Mouse (Mus musculus): ENCODE measurements around the gene Chaf1b.
A peak's percentile ranks its signal among the peaks of the same experiment; 100 is the strongest.

Chaf1b gene

DNA sequence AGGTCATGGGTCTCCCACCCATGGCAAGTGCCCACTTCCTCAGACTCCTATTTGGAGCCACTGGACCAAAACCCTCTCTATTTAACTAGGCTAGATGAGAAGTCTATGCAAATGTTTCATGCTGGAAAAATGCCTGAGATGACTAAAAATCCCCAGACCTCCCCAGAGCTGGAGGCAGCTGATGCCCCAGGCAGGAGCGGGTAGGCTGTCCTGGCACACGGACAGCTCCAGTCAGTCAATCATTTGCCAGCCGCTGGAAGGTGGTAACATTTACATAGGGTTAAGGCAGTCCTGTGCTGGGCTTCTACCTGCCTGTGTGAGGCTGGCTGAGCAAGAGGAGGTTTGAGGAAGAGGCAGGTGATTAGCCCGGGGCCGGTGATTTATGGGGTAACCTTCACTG, 28.5 kb downstream of the Chaf1b start:
- ATAC-seq (ENCODE audit: insufficient number of reproducible peaks, low FRiP score, low TSS enrichment), result no peak

- ATAC-seq (ENCODE audit: insufficient number of reproducible peaks, low FRiP score, low TSS enrichment), result no peak
Measured at GRCm38 (mm10) chr16:93912808-93913207, 29.1 kb downstream of the Chaf1b start.

- no peak for ATAC-seq (ENCODE audit: insufficient number of reproducible peaks, low FRiP score, low TSS enrichment)
Measured at GRCm38 (mm10) chr16:93913881-93914576, 30.3 kb downstream of the Chaf1b start.

GRCm38 (mm10) chr16:93915338-93915849, 31.7 kb downstream of the Chaf1b start:
- ATAC-seq (ENCODE audit: insufficient number of reproducible peaks, low FRiP score, low TSS enrichment), result no peak

GRCm38 (mm10) chr16:93917712-93918678, 34.3 kb downstream of the Chaf1b start:
- 0 out of 2 replicates have a peak, but pooled peaks have one; percentile 33 for ATAC-seq (ENCODE audit: insufficient number of reproducible peaks, low FRiP score, low TSS enrichment)

DNA sequence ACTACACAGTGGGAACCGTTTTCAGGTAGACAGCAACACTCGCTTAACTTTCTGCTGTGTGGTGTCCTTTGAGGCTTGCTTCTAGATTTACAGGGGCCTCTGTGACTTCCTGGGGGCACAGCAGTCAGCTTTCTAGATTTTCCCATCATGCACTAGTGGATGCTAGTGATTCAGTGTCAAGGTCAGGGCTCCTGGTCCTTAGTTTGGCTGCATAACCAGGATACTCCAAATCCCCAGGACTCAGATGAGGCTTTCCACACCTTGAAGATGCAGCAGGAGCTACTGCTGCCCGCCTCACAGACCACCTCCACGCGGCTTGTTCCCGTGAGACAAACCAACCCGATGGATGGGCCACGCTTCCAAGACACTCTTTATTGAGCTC, 35.0 kb downstream of the Chaf1b start:
- ATAC-seq (ENCODE audit: insufficient number of reproducible peaks, low FRiP score, low TSS enrichment), result no peak

DNA sequence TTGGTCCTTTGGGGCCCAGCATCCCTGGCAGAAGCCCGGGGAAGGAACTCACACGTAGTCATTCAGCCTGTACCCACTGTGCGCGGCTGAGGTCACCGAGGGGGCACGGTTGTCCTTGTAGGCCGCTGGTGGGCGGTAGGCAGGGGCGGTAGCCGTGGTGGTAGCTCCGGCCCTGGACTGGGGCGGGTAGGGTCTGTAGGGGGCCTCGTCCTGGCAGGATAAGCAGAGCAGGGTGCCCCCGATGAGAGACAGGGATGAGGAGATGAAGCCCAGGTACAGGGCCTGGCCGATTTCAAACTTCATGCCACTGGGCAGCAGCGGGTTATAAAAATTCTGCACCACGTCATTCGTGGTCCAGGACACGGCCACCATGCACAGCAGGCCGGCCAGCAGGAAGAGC, 35.5 kb downstream of the Chaf1b start:
- no peak for ATAC-seq (ENCODE audit: insufficient number of reproducible peaks, low FRiP score, low TSS enrichment)

GRCm38 (mm10) chr16:93920673-93921072, 37.0 kb downstream of the Chaf1b start:
- ATAC-seq (ENCODE audit: insufficient number of reproducible peaks, low FRiP score, low TSS enrichment), result no peak

GRCm38 (mm10) chr16:93922835-93923389, 39.2 kb downstream of the Chaf1b start:
- no peak for ATAC-seq (ENCODE audit: insufficient number of reproducible peaks, low FRiP score, low TSS enrichment)

GRCm38 (mm10) chr16:93923788-93924187, 40.1 kb downstream of the Chaf1b start:
- no peak for ATAC-seq (ENCODE audit: insufficient number of reproducible peaks, low FRiP score, low TSS enrichment)

DNA sequence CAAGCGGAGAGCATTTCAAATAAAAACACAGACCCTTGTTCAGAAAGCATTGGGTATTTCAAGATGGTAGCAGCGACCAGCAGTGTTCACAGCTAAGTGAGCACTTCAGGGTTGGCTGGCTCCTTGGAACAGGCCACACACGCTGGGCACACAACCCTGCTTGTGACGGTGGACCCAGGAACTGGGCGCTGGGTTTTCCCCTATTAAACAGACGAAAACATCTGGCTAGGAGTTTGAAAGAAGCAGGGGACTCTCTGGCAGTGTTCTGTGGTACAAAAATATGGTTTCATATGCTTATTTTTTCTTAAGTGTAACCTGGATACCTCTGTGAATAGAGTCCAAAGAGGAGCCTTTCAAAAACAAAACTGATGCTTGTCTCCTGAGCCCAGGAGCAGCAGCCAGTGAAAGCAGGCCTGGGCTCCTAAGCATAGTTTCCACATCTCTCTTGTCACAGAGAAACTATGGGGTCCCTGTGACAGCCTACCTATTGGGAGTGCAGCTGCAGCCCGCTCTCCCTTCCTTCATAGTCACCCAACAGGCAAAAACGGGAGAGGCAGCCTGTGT, 42.1 kb downstream of the Chaf1b start:
- no peak for ATAC-seq (ENCODE audit: insufficient number of reproducible peaks, low FRiP score, low TSS enrichment)

DNA sequence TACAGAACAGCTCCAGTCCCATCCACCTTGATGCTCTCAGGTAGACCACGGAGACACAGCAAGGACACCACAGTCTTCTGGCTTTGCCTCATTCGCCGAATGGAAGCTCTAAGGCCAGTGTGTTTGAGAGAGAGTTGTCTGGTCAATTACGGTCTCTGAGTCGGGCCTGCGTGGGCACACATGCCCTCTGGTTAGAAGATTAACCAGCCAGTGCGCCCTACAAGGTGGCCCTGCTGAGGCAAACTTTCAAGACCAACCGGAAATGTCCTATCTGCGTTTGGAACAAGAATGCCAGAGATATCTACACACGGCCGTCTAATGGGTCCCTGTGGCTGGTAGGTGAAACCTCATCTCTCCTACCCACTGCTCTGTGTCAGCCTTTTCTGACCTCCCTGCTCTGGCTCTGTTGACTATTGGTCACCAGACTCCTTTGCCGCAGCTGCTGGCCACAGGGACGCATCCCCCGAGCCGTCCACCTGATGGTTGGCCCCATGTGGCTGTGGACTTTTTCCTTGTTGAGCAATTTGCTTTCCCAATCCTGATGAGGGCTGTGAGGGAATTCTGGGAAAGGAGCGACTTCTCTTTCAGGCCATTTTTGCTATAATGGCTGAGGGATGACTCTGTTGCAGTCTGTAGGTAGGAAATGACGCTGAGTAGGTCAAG, 45.8 kb downstream of the Chaf1b start:
- no peak for ATAC-seq (ENCODE audit: insufficient number of reproducible peaks, low FRiP score, low TSS enrichment)

DNA sequence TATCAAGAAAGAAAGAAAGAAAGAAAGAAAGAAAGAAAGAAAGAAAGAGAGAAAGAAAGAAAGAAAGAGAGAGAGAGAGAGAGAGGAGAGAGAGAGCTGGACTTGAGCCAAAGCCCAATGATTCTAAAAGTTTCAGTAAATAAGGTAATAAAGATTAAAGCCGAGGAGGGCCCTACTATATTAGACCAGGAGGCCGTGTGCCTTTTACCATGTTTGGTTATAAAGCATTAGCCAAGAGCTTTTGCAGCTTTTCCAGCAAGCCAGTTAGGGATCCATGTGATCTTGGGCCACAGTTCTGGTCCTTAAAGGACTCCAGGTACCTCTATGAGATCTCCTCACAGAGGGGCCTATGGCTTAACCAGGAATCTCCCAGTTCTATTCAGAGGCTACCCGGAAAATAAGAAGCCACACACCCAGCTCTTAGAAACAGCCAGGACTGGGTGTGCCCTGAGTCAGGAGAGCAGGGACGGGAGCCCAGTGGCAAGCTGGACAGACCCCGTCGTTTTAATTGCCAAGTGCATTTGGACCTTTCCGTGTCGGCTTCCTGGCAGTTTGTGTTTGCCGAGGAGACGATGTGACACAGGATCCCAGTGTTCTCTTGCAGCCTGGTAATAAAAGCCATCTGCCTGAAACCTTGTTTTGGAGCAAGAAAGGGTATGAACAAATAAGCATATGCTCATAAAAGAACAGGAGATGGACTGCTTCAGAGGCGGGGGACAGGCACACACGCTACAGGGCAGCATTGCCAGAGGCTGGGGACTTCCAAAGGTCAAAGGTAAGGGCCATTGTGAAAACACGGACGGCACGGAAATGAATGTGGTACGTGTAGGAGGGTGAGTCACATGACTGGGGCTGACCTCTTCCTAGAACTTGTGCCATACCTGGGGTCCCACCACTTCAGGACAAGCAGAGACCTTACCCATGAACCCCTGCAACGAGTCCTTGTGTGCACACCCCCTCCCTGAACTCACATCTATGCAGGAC, 48.8 kb downstream of the Chaf1b start:
- ATAC-seq (ENCODE audit: insufficient number of reproducible peaks, low FRiP score, low TSS enrichment), result no peak

DNA sequence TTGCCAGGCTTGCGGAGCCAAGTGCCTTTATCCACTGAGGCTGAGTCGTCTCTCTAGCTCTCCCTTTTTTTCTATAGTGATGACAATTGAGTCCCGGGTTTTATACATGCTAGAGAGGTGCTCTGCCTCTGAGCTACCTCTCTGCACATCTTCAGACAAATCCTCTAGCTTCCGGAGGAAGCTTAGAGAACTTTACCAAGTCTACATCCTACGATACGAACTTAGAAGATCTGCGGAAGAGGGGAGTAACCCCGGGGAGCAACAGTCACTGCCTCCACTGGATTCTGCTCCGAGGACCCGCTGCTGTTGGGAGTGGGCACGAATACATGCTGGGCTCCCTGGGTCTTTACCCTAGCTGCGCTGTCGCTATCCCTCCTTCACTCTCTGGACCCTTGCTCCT, 50.9 kb downstream of the Chaf1b start:
- ATAC-seq (ENCODE audit: insufficient number of reproducible peaks, low FRiP score, low TSS enrichment), result no peak

DNA sequence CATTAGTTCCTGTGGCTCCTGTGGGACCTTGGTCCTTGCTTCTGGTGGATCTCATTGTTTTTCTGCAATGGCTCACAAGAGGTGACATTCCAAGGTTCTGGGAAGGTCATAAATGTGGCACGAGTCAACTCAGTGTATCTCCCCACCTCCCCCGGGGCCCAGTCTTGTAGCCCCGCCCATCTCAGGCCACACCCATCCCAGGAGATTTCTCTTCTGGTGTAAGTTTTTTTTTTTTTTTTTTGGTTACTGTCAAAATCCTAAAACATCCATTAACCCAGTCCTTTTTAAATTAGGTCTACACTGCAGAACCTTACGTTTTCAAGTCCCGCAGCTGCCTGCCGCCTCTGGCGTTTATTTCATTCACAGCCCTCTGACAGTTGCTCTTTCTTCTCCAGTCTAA, 51.3 kb downstream of the Chaf1b start:
- ATAC-seq (ENCODE audit: insufficient number of reproducible peaks, low FRiP score, low TSS enrichment), result no peak

DNA sequence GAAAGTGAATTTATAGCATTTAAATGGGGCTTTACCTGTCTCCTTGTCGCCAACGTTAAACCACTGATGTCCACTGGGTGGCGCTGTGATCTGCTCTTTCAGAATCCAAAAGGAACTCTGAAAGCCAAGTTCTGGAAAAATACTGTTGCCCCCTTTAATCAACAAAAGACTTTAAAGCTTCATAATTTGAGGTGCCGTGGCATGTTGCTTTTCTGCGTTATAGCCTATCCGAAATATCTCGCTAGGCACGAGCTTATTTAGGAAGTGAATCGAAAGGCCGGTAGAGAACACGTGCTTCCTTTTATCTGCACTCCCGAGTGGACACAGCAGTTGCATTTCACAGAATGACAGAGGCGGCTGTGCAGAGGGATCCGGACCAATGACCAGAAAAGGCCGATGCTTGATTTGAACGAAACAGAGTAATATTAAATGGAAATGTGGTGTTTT, 54.7 kb downstream of the Chaf1b start:
- ATAC-seq (ENCODE audit: insufficient number of reproducible peaks, low FRiP score, low TSS enrichment), result no peak

DNA sequence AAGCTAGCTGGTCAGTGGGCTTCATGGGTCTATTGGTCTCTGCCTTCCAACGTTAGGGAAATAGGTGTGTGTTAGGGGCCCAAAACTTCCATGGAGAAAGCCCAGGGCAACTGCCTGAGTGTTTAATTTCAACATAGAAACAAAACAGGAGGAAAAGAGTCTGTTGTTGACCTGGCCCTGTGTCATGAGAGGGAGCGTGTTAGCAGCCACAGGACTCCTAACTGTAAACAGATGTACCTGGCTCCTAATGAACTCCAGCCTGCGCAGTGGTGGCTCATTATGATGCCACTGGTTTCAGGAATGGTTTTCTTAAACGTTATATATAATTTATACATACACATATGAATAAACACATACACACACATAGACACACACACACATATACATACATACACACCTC, 56.3 kb downstream of the Chaf1b start:
- ATAC-seq (ENCODE audit: insufficient number of reproducible peaks, low FRiP score, low TSS enrichment), result no peak

GRCm38 (mm10) chr16:93941781-93942567, 58.3 kb downstream of the Chaf1b start:
- no peak for ATAC-seq (ENCODE audit: insufficient number of reproducible peaks, low FRiP score, low TSS enrichment)
